Mouse (Mus musculus): ENCODE results near the gene Vmn1r183. TPM values are rescaled to one million over a fixed set of nuclear protein-coding genes. Genes with fewer than 3 reads are reported as not detected.

The Vmn1r183 gene
- polyA plus RNA-seq, 1 experiment from 2014 or later = not detected

- no peak overlapping the region for H3K27ac ChIP-seq (ENCODE audit: low read depth, low read length)
- H3K9ac ChIP-seq (ENCODE audit: low read length) = no peak overlapping the region
- no peak overlapping the region for H3K4me2 ChIP-seq (ENCODE audit: low read length)
- no peak overlapping the region for H3K4me3 ChIP-seq (ENCODE audit: low read depth, low read length)
- H3K9me3 ChIP-seq (replicated peaks; ENCODE audit: control insufficient read depth, low read length) = peaks cover 38% of the 10 kb centered on the region
- peaks cover 7% of the 10 kb centered on the region; the same call in 1 of the 2 replicates for H3K4me1 ChIP-seq (ENCODE audit: control insufficient read depth, insufficient read depth, low read length)
- DNase-seq (ENCODE audit: low spot score) = no peak
- no peaks in the 10 kb centered on the region for H3K27me3 ChIP-seq (replicated peaks; ENCODE audit: control insufficient read depth, insufficient read depth, low read length)
- ATAC-seq = no peak
- 94% methylated on average over 7 of the region's 7 CpGs for WGBS
- H3K36me3 ChIP-seq (ENCODE audit: control insufficient read depth, insufficient read depth, low read length) = peaks cover 34% of the 10 kb centered on the region
Measured at GRCm38 (mm10) chr7:24110839-24111238, 57.8 kb downstream of the Vmn1r183 start.

DNA sequence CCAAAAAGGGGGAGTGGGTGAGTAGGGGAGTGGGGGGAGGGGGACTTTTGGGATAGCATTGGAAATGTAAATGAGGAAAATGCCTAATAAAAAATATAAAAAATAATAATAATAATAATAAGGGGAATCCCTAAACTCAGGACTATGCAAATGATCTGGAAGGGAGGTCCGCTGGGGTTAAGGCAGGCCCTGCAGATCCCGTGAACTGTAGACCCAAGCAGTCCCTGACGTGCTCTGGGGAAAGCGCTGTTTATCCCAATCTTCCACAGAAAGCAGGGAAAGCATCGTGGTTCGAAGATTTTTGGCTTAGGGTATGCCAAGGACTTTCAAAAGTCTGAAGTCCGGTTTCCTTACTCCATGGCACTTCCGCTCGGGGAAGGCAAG is 58.7 kb downstream of the Vmn1r183 start:
- peaks cover 29% of the 10 kb centered on the region for H3K9me3 ChIP-seq (replicated peaks; ENCODE audit: control insufficient read depth, low read length)
- peak overlapping the region; percentile 47; the same call in 1 of the 2 replicates for H3K9ac ChIP-seq (ENCODE audit: low read length)
- H3K4me2 ChIP-seq (ENCODE audit: low read length) = peak overlapping the region; percentile 88
- no peak for DNase-seq (ENCODE audit: low spot score)
- H3K4me3 ChIP-seq (ENCODE audit: low read depth, low read length) = peak overlapping the region; percentile 62
- no peaks in the 10 kb centered on the region for H3K27me3 ChIP-seq (replicated peaks; ENCODE audit: control insufficient read depth, insufficient read depth, low read length)
- 3% methylated on average over 9 of the region's 9 CpGs for WGBS
- H3K4me1 ChIP-seq (ENCODE audit: control insufficient read depth, insufficient read depth, low read length) = peaks cover 7% of the 10 kb centered on the region; the same call in 1 of the 2 replicates
- no peak; the same call in 1 of the 2 replicates for ATAC-seq
- no peak overlapping the region for H3K27ac ChIP-seq (ENCODE audit: low read depth, low read length)
- peaks cover 24% of the 10 kb centered on the region for H3K36me3 ChIP-seq (ENCODE audit: control insufficient read depth, insufficient read depth, low read length)

GRCm38 (mm10) chr7:24112156-24112856 is 59.3 kb downstream of the Vmn1r183 start, which contains the start of gene Zfp112:
Gene Zfp112, plus strand, starts transcription at chr7:24112314.
- ATAC-seq = peak; percentile 97
- WGBS = under 1% methylated on average over 23 of the region's 23 CpGs
- DNase-seq (ENCODE audit: low spot score) = peak; percentile 98
- H3K9ac ChIP-seq (ENCODE audit: low read length) = peak within 1 kb of the TSS; percentile 82
- peaks cover 23% of the 10 kb centered on the region for H3K9me3 ChIP-seq (replicated peaks; ENCODE audit: control insufficient read depth, low read length)
- peak within 1 kb of the TSS; percentile 88 for H3K4me2 ChIP-seq (ENCODE audit: low read length)
- peaks cover 7% of the 10 kb centered on the region; the same call in 1 of the 2 replicates for H3K4me1 ChIP-seq (ENCODE audit: control insufficient read depth, insufficient read depth, low read length)
- peak within 1 kb of the TSS; percentile 52 for H3K27ac ChIP-seq (ENCODE audit: low read depth, low read length)
- H3K36me3 ChIP-seq (ENCODE audit: control insufficient read depth, insufficient read depth, low read length) = peaks cover 19% of the 10 kb centered on the region
- no peaks in the 10 kb centered on the region for H3K27me3 ChIP-seq (replicated peaks; ENCODE audit: control insufficient read depth, insufficient read depth, low read length)
- H3K4me3 ChIP-seq (ENCODE audit: low read depth, low read length) = peak within 1 kb of the TSS; percentile 62

DNA sequence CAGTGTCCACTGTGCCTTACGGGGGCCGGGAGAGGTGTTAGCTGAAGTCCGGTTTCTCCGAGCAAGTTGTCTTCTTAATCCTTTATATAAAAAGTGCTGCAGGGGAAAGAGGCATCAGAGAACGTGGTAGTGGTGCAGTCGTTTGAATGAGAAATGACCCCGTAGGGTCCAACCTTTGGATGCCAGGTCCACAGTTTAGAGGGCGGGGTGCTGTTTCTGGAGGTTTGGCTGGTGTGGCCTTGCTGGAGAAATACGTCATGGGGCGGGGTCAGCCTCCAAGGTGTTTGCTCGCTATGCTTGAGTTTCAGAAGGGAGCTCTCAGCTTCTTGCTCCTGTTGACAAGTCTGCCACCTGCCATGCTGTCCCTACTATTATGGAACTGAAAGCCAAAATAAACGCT is 59.9 kb downstream of the Vmn1r183 start:
- Histone ChIP-seq H3K9me3 (replicated peaks; ENCODE audit: control insufficient read depth, low read length) (peaks cover 16% of the 10 kb centered on the region), H3K27me3 (replicated peaks; ENCODE audit: control insufficient read depth, insufficient read depth, low read length) (no peaks in the 10 kb centered on the region), H3K27ac (ENCODE audit: low read depth, low read length) (peak overlapping the region; percentile 52), H3K36me3 (ENCODE audit: control insufficient read depth, insufficient read depth, low read length) (peaks cover 12% of the 10 kb centered on the region), H3K4me2 (ENCODE audit: low read length) (peak overlapping the region; percentile 88), H3K9ac (ENCODE audit: low read length) (peak overlapping the region; percentile 82), H3K4me3 (ENCODE audit: low read depth, low read length) (peak overlapping the region; percentile 62), H3K4me1 (ENCODE audit: control insufficient read depth, insufficient read depth, low read length) (peaks cover 7% of the 10 kb centered on the region; the same call in 1 of the 2 replicates)
- DNase-seq (ENCODE audit: low spot score) (peak; percentile 8), ATAC-seq (no peak)
- 16% methylated on average over 12 of the region's 12 CpGs for WGBS

Other genes starting within 250 kb of the Vmn1r183 start
- gene Vmn1r175, start 242.6 kb upstream of the Vmn1r183 start, polyA plus RNA-seq (2014; fragmentation: Nextera tagmentation; extraction: Ambion mirVana) = not detected in 2 replicates
- not detected in 2 replicates for gene Vmn1r176, start 215.9 kb upstream of the Vmn1r183 start, polyA plus RNA-seq (2014; fragmentation: Nextera tagmentation; extraction: Ambion mirVana)
- gene Vmn1r177, start 186.8 kb upstream of the Vmn1r183 start, polyA plus RNA-seq (2014; fragmentation: Nextera tagmentation; extraction: Ambion mirVana) = not detected in 2 replicates
- not detected in 2 replicates for gene Vmn1r178, start 161.2 kb upstream of the Vmn1r183 start, polyA plus RNA-seq (2014; fragmentation: Nextera tagmentation; extraction: Ambion mirVana)
- gene Vmn1r179, start 126.3 kb upstream of the Vmn1r183 start, polyA plus RNA-seq (2014; fragmentation: Nextera tagmentation; extraction: Ambion mirVana) = not detected in 2 replicates
- not detected in 2 replicates for gene Vmn1r180, start 102.6 kb upstream of the Vmn1r183 start, polyA plus RNA-seq (2014; fragmentation: Nextera tagmentation; extraction: Ambion mirVana)
- gene Vmn1r181, start 78.6 kb upstream of the Vmn1r183 start, polyA plus RNA-seq (2014; fragmentation: Nextera tagmentation; extraction: Ambion mirVana) = not detected in 2 replicates
- not detected in 2 replicates for gene V1rd19, start 51.6 kb upstream of the Vmn1r183 start, polyA plus RNA-seq (2014; fragmentation: Nextera tagmentation; extraction: Ambion mirVana)
- 31.3 and 40.8 TPM in 2 replicates for gene Zfp180, start 28.7 kb downstream of the Vmn1r183 start, polyA plus RNA-seq (2014; fragmentation: Nextera tagmentation; extraction: Ambion mirVana)
- gene Zfp112, start 59.1 kb downstream of the Vmn1r183 start, polyA plus RNA-seq (2014; fragmentation: Nextera tagmentation; extraction: Ambion mirVana) = 6.5 TPM in 2 replicates
- gene Zfp235, start 80.9 kb downstream of the Vmn1r183 start, polyA plus RNA-seq (2014; fragmentation: Nextera tagmentation; extraction: Ambion mirVana) = 22.8 and 26.7 TPM in 2 replicates
- gene Zfp114, start 121.8 kb downstream of the Vmn1r183 start, polyA plus RNA-seq (2014; fragmentation: Nextera tagmentation; extraction: Ambion mirVana) = 4.0 and 6.1 TPM in 2 replicates
- 7.7 and 8.1 TPM in 2 replicates for gene Zfp111, start 158.2 kb downstream of the Vmn1r183 start, polyA plus RNA-seq (2014; fragmentation: Nextera tagmentation; extraction: Ambion mirVana)
- gene Zfp109, start 184.3 kb downstream of the Vmn1r183 start, polyA plus RNA-seq (2014; fragmentation: Nextera tagmentation; extraction: Ambion mirVana) = 2.6 and 3.3 TPM in 2 replicates
- gene Zfp108, start 201.5 kb downstream of the Vmn1r183 start, polyA plus RNA-seq (2014; fragmentation: Nextera tagmentation; extraction: Ambion mirVana) = 4.1 and 6.0 TPM in 2 replicates
- 9.4 and 11.0 TPM in 2 replicates for gene Zfp93, start 217.2 kb downstream of the Vmn1r183 start, polyA plus RNA-seq (2014; fragmentation: Nextera tagmentation; extraction: Ambion mirVana)
- 33.7 and 40.7 TPM in 2 replicates for gene Zfp61, start 248.0 kb downstream of the Vmn1r183 start, polyA plus RNA-seq (2014; fragmentation: Nextera tagmentation; extraction: Ambion mirVana)